Mouse (Mus musculus) stomach, embryonic 14.5 days (tissue): ENCODE measurements at regions not wholly inside any gene's neighbourhood (a gene's known extent, or its start where the extent isn't known, plus 50 kb on each side); places are given as distances from the start of the nearest gene placed in this dataset.

Source experiments
- ATAC-seq: fragments of 200-750 bp; cut with Nextera tagmentation; 2 replicates; pipeline ENCODE4 v1.8.0; 2017; ENCODE audit warnings: low read depth, moderate TSS enrichment; ENCODE audit not compliant: insufficient number of reproducible peaks, insufficient read depth, low FRiP score
- H3K27ac ChIP-seq: fragments of 300-500 bp; sonication (generic); 2 replicates; pipeline ENCODE4 v1.5.1; 2014; ENCODE audit warnings: mild to moderate bottlenecking, low read length, moderate library complexity, mixed read lengths
- H3K27me3 ChIP-seq: fragments of 300-500 bp; sonication (generic); 2 replicates; pipeline ENCODE4 v1.6.1; 2014; ENCODE audit warnings: low read length, control low read depth, mixed read lengths; ENCODE audit not compliant: control insufficient read depth, insufficient read depth
- H3K36me3 ChIP-seq: fragments of 300-500 bp; sonication (generic); 2 replicates; pipeline ENCODE4 v1.6.1; 2014; ENCODE audit warnings: mild to moderate bottlenecking, control low read depth, low read length, moderate library complexity, mixed read lengths; ENCODE audit not compliant: control insufficient read depth, insufficient read depth
- H3K4me1 ChIP-seq: fragments of 300-500 bp; sonication (generic); 2 replicates; pipeline ENCODE4 v1.6.1; 2014; ENCODE audit warnings: low read length, control low read depth, mixed read lengths; ENCODE audit not compliant: control insufficient read depth, insufficient read depth
- H3K4me2 ChIP-seq: fragments of 300-500 bp; sonication (generic); replicated peaks from 2 replicates; pipeline ENCODE4 v1.6.1; 2014; ENCODE audit warnings: low read depth, low read length, control low read depth
- H3K4me3 ChIP-seq: fragments of 300-500 bp; sonication (generic); 2 replicates; pipeline ENCODE4 v1.5.1; 2014; ENCODE audit warnings: low read depth, low read length, control low read depth
- H3K9ac ChIP-seq: fragments of 300-500 bp; sonication (generic); replicated peaks from 2 replicates; pipeline ENCODE4 v1.6.1; 2014; ENCODE audit warnings: low read depth, mild to moderate bottlenecking, control low read depth, low read length, moderate library complexity, mixed read lengths
- H3K9me3 ChIP-seq: fragments of 300-500 bp; sonication (generic); 2 replicates; pipeline ENCODE4 v1.6.1; 2016; ENCODE audit warnings: low read depth, low read length, control low read depth; ENCODE audit not compliant: control insufficient read depth
- WGBS: fragments of 180-500 bp; shearing (Covaris S2); extraction: QIAGEN DNeasy Blood & Tissue Kit; methylation state at CpG from one replicate; pipeline ENCODE4 v1.1.7; 2014; 5-methylcytosine and 5-hydroxymethylcytosine counted together

GRCm38 (mm10) chr13:18457337-18458236, 60.1 kb upstream of the Pou6f2 start:
- Histone ChIP-seq H3K36me3 (no peaks in the 10 kb centered on the region), H3K4me3 (no peak overlapping the region), H3K27me3 (no peaks in the 10 kb centered on the region), H3K9ac (no peak overlapping the region), H3K4me1 (no peaks in the 10 kb centered on the region), H3K4me2 (no peak overlapping the region), H3K9me3 (no peaks in the 10 kb centered on the region), H3K27ac (no peak overlapping the region)
- no peak for ATAC-seq
- 46% methylated on average over 14 of the region's 14 CpGs for WGBS
